Mouse (Mus musculus) gastrocnemius, adult 8-10 months (tissue): ENCODE data around the gene Proz. TPM values are rescaled to one million over a fixed set of nuclear protein-coding genes. Genes with fewer than 3 reads are reported as not detected.
"Not testable (repeated sequence)": the region's sequence is repeated elsewhere in the genome, so short reads cannot be mapped to it uniquely, and the experiment has no call there.

Experiments
- DNase-seq, 2 experiments: peaks; one replicate each; pipeline ENCODE4 v3.0.0; 2022; ENCODE audit warnings: low spot score in 2 of 2
- total RNA-seq, 4 experiments: library from RNA; stranded (reverse); gene quantifications; 2 replicates each; pipeline ENCODE4 v1.2.4; 2022

Proz gene
- under 1 TPM in 1 of 4 experiments, not detected in 3; 0.29 TPM for total RNA-seq

GRCm38 (mm10) chr8:13060441-13061150 lies at the start of gene Proz:
Gene Proz (plus strand): TSS chr8:13060914.
- no peak for DNase-seq

- DNase-seq, result no peak
These were observed 41.2 kb upstream of the Proz start for GRCm38 (mm10) chr8:13019560-13019959.

- DNase-seq, result no peak
These were observed 38.9 kb upstream of the Proz start for GRCm38 (mm10) chr8:13021830-13022229.

GRCm38 (mm10) chr8:13025487-13026224 lies 35.1 kb upstream of the Proz start, which contains the start of gene F7:
Gene F7 (plus strand): TSS chr8:13026034.
- no peak for DNase-seq

- no peak for DNase-seq
These were observed 33.1 kb upstream of the Proz start for GRCm38 (mm10) chr8:13027615-13028014.

- peak in 1 of 2 experiments; percentile 6 for DNase-seq
These were observed 32.2 kb upstream of the Proz start for GRCm38 (mm10) chr8:13028482-13028881.

- no peak for DNase-seq
These were observed 24.3 kb upstream of the Proz start for GRCm38 (mm10) chr8:13036346-13036812.

- DNase-seq, result no peak
These were observed 23.7 kb upstream of the Proz start, which contains the start of gene F10 for GRCm38 (mm10) chr8:13037015-13037414. Gene F10 (plus strand): TSS chr8:13037308.

- DNase-seq, result no peak
These were observed 23.1 kb upstream of the Proz start for GRCm38 (mm10) chr8:13037569-13037968.

GRCm38 (mm10) chr8:13039054-13039453 lies 21.7 kb upstream of the Proz start:
- no peak for DNase-seq

- DNase-seq, result no peak
These were observed 19.3 kb upstream of the Proz start for GRCm38 (mm10) chr8:13041459-13041858.

GRCm38 (mm10) chr8:13047652-13048051 lies 13.1 kb upstream of the Proz start:
- no peak for DNase-seq

- no peak for DNase-seq
These were observed 10.2 kb upstream of the Proz start for GRCm38 (mm10) chr8:13050550-13050949.

- DNase-seq, result no peak
These were observed 3.4 kb upstream of the Proz start for GRCm38 (mm10) chr8:13057351-13057750.

- DNase-seq, result no peak
These were observed 2.4 kb downstream of the Proz start for GRCm38 (mm10) chr8:13063112-13063511.

GRCm38 (mm10) chr8:13073255-13073654 lies 12.5 kb downstream of the Proz start:
- DNase-seq, result no peak

GRCm38 (mm10) chr8:13075044-13075443 lies 14.3 kb downstream of the Proz start:
- DNase-seq, result no peak

GRCm38 (mm10) chr8:13075579-13075978 lies 14.9 kb downstream of the Proz start:
- DNase-seq, result not testable (repeated sequence)

- DNase-seq, result no peak
These were observed 16.8 kb downstream of the Proz start for GRCm38 (mm10) chr8:13077542-13077941.

- DNase-seq, result peak; percentile 77 to 83
These were observed 44.0 kb downstream of the Proz start for GRCm38 (mm10) chr8:13104691-13105086.

GRCm38 (mm10) chr8:13105087-13105881 lies 44.6 kb downstream of the Proz start, which contains the start of the genes Pcid2 and Cul4a:
Gene Pcid2 (minus strand): TSS chr8:13105459.
Gene Cul4a (plus strand): TSS chr8:13105621.
- DNase-seq, result peak; percentile 90 to 95
